Mouse (Mus musculus) monocyte, adult 2 months (primary cell): ENCODE results near the gene Mfrp.
"Not testable (repeated sequence)": the region's sequence is repeated elsewhere in the genome, so short reads cannot be mapped to it uniquely, and the experiment has no call there.

Experiments
- DNase-seq, 2 experiments: peaks; one replicate each; pipeline ENCODE4 v3.0.0; 2022; ENCODE audit warnings: low spot score in 2 of 2, low read depth in 1 of 2

Mfrp gene

GRCm38 (mm10) chr9:44096536-44096935 lies 5.0 kb upstream of the Mfrp start:
- no peak for DNase-seq

GRCm38 (mm10) chr9:44104881-44105280 lies 3.4 kb downstream of the Mfrp start:
- no peak for DNase-seq

- DNase-seq: no peak
Observed at GRCm38 (mm10) chr9:44105781-44106180, 4.3 kb downstream of the Mfrp start.

- no peak for DNase-seq
Observed at GRCm38 (mm10) chr9:44106182-44106581, 4.7 kb downstream of the Mfrp start.

GRCm38 (mm10) chr9:44106596-44106995 lies 5.1 kb downstream of the Mfrp start:
- DNase-seq: no peak

- DNase-seq: no peak
Observed at GRCm38 (mm10) chr9:44107110-44107509, 5.6 kb downstream of the Mfrp start, which contains the start of gene C1qtnf5. Gene C1qtnf5, plus strand, starts transcription at chr9:44107245.

- no peak for DNase-seq
Observed at GRCm38 (mm10) chr9:44107557-44108179, 6.1 kb downstream of the Mfrp start.

GRCm38 (mm10) chr9:44108269-44109055 lies 6.9 kb downstream of the Mfrp start:
- DNase-seq: no peak

GRCm38 (mm10) chr9:44109360-44110095 lies 8.0 kb downstream of the Mfrp start:
- peak in 1 of 2 experiments; percentile 58 for DNase-seq

GRCm38 (mm10) chr9:44111909-44112308 lies 10.4 kb downstream of the Mfrp start:
- not testable (repeated sequence) for DNase-seq

- DNase-seq: peak; percentile 88 to 89
Observed at GRCm38 (mm10) chr9:44113105-44113789, 11.7 kb downstream of the Mfrp start, which contains the start of the genes Gm49380 and Rnf26. Gene Gm49380, minus strand, starts transcription at chr9:44113500. Gene Rnf26, minus strand, starts transcription at chr9:44113517.

- DNase-seq: no peak
Observed at GRCm38 (mm10) chr9:44114453-44114852, 12.9 kb downstream of the Mfrp start.

- no peak for DNase-seq
Observed at GRCm38 (mm10) chr9:44115599-44115998, 14.1 kb downstream of the Mfrp start.

GRCm38 (mm10) chr9:44116182-44116581 lies 14.7 kb downstream of the Mfrp start:
- no peak for DNase-seq

- DNase-seq: no peak
Observed at GRCm38 (mm10) chr9:44119011-44119410, 17.5 kb downstream of the Mfrp start.

GRCm38 (mm10) chr9:44119948-44120465 lies 18.5 kb downstream of the Mfrp start:
- no peak for DNase-seq

GRCm38 (mm10) chr9:44124317-44124716 lies 22.8 kb downstream of the Mfrp start:
- DNase-seq: no peak

GRCm38 (mm10) chr9:44125026-44125425 lies 23.5 kb downstream of the Mfrp start:
- no peak for DNase-seq

GRCm38 (mm10) chr9:44125546-44126428 lies 24.3 kb downstream of the Mfrp start:
- peak in 1 of 2 experiments; percentile 61 for DNase-seq

GRCm38 (mm10) chr9:44126746-44127145 lies 25.2 kb downstream of the Mfrp start:
- DNase-seq: no peak
